Mouse (Mus musculus) forebrain, embryonic 16.5 days (tissue): Measurements from ENCODE around the gene Uevld. TPM values are rescaled to one million over a fixed set of nuclear protein-coding genes. Genes with fewer than 3 reads are reported as not detected.

Experiments
- ATAC-seq: fragments of 200-750 bp; cut with Nextera tagmentation; 2 replicates; pipeline ENCODE4 v1.8.0; 2017; ENCODE audit warnings: mild to moderate bottlenecking, moderate library complexity
- H3K27ac ChIP-seq: fragments of 300-500 bp; sonication (generic); 2 replicates; pipeline ENCODE4 v1.5.1; 2014; ENCODE audit warnings: low read length, control low read depth
- H3K27me3 ChIP-seq: fragments of 300-500 bp; sonication (generic); replicated peaks from 2 replicates; pipeline ENCODE4 v1.6.1; 2014; ENCODE audit warnings: low read length; ENCODE audit not compliant: control insufficient read depth, insufficient read depth
- H3K36me3 ChIP-seq: fragments of 300-500 bp; sonication (generic); 2 replicates; pipeline ENCODE4 v1.6.1; 2014; ENCODE audit not compliant: control insufficient read depth, insufficient read depth
- H3K4me1 ChIP-seq: fragments of 300-500 bp; sonication (generic); replicated peaks from 2 replicates; pipeline ENCODE4 v1.6.1; 2014; ENCODE audit warnings: low read length; ENCODE audit not compliant: control insufficient read depth, insufficient read depth
- H3K4me2 ChIP-seq: fragments of 300-500 bp; sonication (generic); 2 replicates; pipeline ENCODE4 v1.6.1; 2014; ENCODE audit warnings: mild to moderate bottlenecking, low read length, control low read depth
- H3K4me3 ChIP-seq: fragments of 300-500 bp; sonication (generic); replicated peaks from 2 replicates; pipeline ENCODE4 v1.5.1; 2014; ENCODE audit warnings: mild to moderate bottlenecking, low read length, control low read depth
- H3K9ac ChIP-seq: fragments of 300-500 bp; sonication (generic); replicated peaks from 2 replicates; pipeline ENCODE4 v1.6.1; 2014; ENCODE audit warnings: low read depth, low read length, control low read depth
- H3K9me3 ChIP-seq: fragments of 300-500 bp; sonication (generic); 2 replicates; pipeline ENCODE4 v1.6.1; 2016; ENCODE audit warnings: low read length; ENCODE audit not compliant: control insufficient read depth
- WGBS: fragments of 180-500 bp; shearing (Covaris S2); extraction: QIAGEN DNeasy Blood & Tissue Kit; methylation state at CpG from one replicate; pipeline ENCODE4 v1.1.7; 2014; 5-methylcytosine and 5-hydroxymethylcytosine counted together
- polyA plus RNA-seq: library from polyadenylated mRNA; unstranded; fragments of >200 nt; fragmentation: Nextera tagmentation; extraction: Ambion mirVana; gene quantifications from 2 replicates; pipeline ENCODE4 v1.2.1, GENCODE M21; 2015

The Uevld gene
- polyA plus RNA-seq, 1 experiment from 2014 or later: 7.7 TPM

DNA sequence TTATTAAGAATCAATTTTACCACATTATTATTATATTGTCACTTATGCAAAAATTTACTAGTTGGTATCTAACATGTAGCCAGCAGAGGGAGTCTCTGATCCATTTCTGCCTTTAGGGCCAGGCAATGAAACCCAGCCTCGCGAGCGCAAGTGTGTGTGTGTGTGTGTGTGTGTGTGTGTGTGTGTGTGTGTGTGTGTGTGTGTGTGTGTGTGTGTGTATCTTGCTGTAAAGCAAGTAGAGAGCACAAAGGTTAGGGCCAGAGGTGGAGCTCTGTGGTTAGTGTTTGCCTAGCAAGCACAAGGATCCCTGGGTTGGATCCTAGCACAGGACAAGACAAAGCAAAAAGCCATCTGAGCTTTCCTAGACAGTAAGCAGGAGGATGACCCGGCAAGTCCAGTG lies 22.5 kb downstream of the Uevld start:
- WGBS: 40% methylated on average over 4 of the region's 4 CpGs
- peak; percentile 31; the same call in 1 of the 2 replicates for ATAC-seq
- peaks cover 21% of the 10 kb centered on the region for H3K36me3 ChIP-seq

DNA sequence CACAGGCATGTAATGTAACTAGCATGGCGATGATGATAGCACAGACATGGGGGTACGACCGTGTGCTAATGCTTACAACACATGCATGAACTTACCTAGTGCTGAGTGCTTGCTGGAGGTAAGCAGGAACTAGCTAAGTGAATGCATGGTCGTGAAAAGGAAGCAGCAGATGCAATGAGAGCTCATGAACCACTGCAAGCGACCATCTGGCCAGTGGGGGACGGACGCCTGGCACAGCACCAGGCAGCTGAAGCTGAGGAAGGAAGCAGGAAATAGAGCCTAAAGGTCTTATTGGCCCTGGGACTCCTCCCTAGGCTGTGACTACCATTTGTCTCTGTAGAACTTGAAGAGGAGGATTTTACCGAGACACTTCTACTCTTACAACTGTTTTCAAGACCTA lies 23.5 kb downstream of the Uevld start:
- 88% methylated on average over 8 of the region's 8 CpGs for WGBS
- no peak for ATAC-seq
- Histone ChIP-seq H3K36me3 (peaks cover 17% of the 10 kb centered on the region), H3K27ac (no peak overlapping the region), H3K4me1 (no peaks in the 10 kb centered on the region), H3K4me3 (no peak overlapping the region), H3K9ac (no peak overlapping the region), H3K27me3 (no peaks in the 10 kb centered on the region), H3K9me3 (no peaks in the 10 kb centered on the region), H3K4me2 (no peak overlapping the region)

More for the DNA sequence above, 22.5 kb downstream of the Uevld start:
- H3K4me3 ChIP-seq: no peak overlapping the region
- no peak overlapping the region for H3K27ac ChIP-seq
- H3K9ac ChIP-seq: no peak overlapping the region
- H3K4me1 ChIP-seq: no peaks in the 10 kb centered on the region
- no peaks in the 10 kb centered on the region for H3K27me3 ChIP-seq
- no peak overlapping the region for H3K4me2 ChIP-seq
- no peaks in the 10 kb centered on the region for H3K9me3 ChIP-seq

DNA sequence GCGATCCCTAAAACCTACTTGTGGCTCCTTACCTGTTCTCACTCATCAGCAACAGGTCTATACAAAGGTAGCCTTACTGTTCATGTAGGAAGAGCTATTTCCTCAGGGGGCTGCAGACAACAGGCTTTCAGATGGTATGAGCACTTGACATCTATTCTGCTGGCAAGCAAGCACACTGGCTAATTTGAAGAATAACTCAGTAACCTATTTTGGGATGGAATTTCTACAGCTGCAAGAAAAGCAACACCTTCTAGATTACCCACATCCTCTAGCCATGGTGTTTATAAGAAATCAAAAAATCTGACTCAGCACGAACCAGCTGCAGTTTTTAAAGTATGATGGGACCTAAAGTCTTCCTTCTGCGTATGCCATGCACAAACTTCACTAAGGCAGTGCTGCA lies 27.0 kb downstream of the Uevld start:
- 96% methylated on average over 3 of the region's 3 CpGs for WGBS
- no peak overlapping the region for H3K4me2 ChIP-seq
- no peaks in the 10 kb centered on the region for H3K9me3 ChIP-seq
- no peak overlapping the region for H3K9ac ChIP-seq
- no peak overlapping the region for H3K4me3 ChIP-seq
- no peak for ATAC-seq
- no peak overlapping the region for H3K27ac ChIP-seq
- no peaks in the 10 kb centered on the region for H3K27me3 ChIP-seq
- H3K36me3 ChIP-seq: peaks cover 9% of the 10 kb centered on the region
- no peaks in the 10 kb centered on the region for H3K4me1 ChIP-seq

DNA sequence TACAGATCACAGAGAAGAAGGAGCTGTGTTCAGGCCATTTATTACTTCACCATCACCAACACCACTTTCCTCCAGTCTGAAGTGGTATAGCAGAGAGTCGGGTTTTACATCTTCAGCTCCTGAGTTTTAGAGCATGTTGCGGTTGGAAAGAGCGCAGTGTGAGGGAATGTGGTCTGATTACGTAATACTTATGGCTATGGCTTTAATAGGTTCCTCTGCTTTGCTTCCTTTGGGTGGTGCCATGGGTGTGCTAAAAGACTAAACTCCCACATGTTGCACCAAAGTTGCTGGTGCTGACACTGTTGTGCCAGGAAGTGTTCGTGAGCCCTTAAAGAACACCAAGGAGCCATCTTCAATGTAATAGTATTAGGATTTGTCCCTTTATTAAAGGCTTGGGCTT lies 30.0 kb downstream of the Uevld start:
- no peak overlapping the region for H3K9ac ChIP-seq
- 93% methylated on average over 5 of the region's 5 CpGs for WGBS
- H3K27me3 ChIP-seq: no peaks in the 10 kb centered on the region
- H3K4me1 ChIP-seq: no peaks in the 10 kb centered on the region
- no peak overlapping the region for H3K27ac ChIP-seq
- H3K4me3 ChIP-seq: no peak overlapping the region
- ATAC-seq: no peak
- H3K4me2 ChIP-seq: no peak overlapping the region
- H3K36me3 ChIP-seq: peaks cover 2% of the 10 kb centered on the region
- H3K9me3 ChIP-seq: no peaks in the 10 kb centered on the region

DNA sequence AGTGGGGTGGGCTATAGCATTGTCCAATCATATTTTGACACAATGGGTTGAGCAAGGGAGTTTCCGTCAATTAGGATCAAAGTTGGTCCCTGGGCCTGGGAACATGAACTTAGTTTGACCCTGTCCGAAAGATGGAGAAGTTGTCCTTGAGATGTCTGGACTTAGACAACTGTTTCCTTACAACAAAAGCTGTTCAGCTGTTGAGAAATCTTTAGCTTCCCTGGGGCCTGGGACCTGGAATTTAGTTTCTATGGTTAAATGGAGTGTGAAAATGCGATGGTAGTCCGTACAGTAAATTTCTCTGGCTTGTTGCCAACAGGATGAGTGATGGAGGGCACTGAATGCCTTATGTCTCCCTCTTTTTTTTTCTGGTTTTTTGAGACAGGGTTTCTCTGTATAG lies 36.3 kb downstream of the Uevld start:
- Histone ChIP-seq H3K9ac (no peak overlapping the region), H3K4me1 (peaks cover 20% of the 10 kb centered on the region), H3K36me3 (peaks cover 2% of the 10 kb centered on the region; the same call in 1 of the 2 replicates), H3K27ac (no peak overlapping the region), H3K9me3 (no peaks in the 10 kb centered on the region), H3K27me3 (no peaks in the 10 kb centered on the region), H3K4me2 (no peak overlapping the region), H3K4me3 (no peak overlapping the region)
- no peak for ATAC-seq
- WGBS: 76% methylated on average over 4 of the region's 4 CpGs

DNA sequence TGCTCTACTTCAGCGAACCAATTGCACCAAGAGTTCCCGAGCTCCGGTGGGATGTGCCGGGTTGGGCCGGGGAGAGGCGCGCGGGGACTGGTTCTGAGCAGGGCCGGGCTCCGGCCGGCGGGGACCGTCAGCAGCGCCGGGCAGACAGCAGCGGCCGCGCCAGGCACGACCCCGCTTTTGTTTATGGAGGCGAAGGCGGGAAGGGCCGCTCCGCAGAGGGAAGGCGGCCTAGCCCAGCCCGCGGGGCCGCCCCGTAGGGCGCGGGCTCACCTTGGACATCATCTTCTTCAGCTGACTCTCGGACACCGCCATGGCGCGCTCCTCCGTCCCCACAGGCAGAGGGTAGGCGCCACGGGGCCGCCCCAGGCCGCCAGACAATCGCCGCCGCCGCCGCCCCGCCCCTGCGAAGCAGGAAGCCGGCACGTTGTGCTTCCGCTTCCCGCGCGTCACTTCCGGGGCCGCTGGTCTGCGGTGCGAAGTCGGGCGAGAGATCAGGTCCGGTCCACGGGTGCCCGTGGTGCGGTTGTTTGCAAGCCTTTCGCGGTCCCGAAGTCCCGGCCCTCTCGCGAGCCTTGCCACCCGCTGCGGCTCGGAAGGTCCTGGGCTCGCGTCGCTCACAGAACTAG lies 38.7 kb downstream of the Uevld start, which contains the start of gene Tsg101:
Tsg101 (minus strand) TSS at position 419 of the 626 bp plus-strand sequence.
- WGBS: under 1% methylated on average over 74 of the region's 75 CpGs

DNA sequence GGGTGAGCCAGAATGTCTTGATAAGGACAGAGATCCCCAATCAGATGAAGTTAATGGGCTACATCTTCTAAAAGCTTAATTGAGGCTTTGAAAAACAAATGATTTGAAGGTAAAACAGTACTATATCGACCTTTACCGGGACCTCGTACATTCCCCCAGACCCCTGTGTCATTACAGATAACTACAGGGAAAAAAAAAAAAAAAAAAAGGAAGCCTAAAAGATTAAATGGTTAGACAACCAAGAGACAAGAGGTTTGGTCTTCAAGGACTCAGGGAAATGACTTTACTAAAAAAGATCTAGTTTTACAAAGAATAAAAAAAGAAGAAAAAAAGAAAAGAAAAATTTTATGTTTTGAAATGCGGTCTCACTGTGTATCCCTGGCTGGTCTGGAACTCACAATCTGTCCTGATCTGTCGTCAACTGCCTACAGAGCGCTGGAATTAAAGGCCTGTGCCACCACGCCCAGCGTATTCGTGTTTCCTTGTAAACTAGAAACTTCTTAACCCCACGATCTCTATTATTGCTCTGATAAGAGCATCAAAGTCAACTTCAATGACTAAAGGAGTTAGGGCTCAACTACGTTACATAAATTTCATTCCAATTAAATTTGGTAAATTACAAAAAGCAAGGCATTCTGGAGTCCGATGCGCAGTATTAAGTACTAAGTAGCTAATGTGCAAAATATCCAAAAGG lies 39.5 kb downstream of the Uevld start:
- H3K4me1 ChIP-seq: peaks cover 28% of the 10 kb centered on the region
- H3K4me2 ChIP-seq: peak overlapping the region; percentile 90
- peak overlapping the region; percentile 89 for H3K9ac ChIP-seq
- no peak overlapping the region; the same call in 1 of the 2 replicates for H3K27ac ChIP-seq
- no peaks in the 10 kb centered on the region for H3K9me3 ChIP-seq
- H3K27me3 ChIP-seq: no peaks in the 10 kb centered on the region
- 19% methylated on average over 13 of the region's 13 CpGs for WGBS
- H3K4me3 ChIP-seq: peak overlapping the region; percentile 99
- H3K36me3 ChIP-seq: peaks cover 2% of the 10 kb centered on the region
- ATAC-seq: no peak

More for the DNA sequence above, 38.7 kb downstream of the Uevld start, which contains the start of gene Tsg101:
- ATAC-seq: peak; percentile 96
- Histone ChIP-seq H3K4me2 (peak within 1 kb of the TSS; percentile 90), H3K9me3 (no peaks in the 10 kb centered on the region), H3K27ac (peak within 1 kb of the TSS; percentile 92), H3K27me3 (no peaks in the 10 kb centered on the region), H3K4me1 (peaks cover 28% of the 10 kb centered on the region), H3K4me3 (peak within 1 kb of the TSS; percentile 99), H3K36me3 (peaks cover 2% of the 10 kb centered on the region), H3K9ac (peak within 1 kb of the TSS; percentile 89)

DNA sequence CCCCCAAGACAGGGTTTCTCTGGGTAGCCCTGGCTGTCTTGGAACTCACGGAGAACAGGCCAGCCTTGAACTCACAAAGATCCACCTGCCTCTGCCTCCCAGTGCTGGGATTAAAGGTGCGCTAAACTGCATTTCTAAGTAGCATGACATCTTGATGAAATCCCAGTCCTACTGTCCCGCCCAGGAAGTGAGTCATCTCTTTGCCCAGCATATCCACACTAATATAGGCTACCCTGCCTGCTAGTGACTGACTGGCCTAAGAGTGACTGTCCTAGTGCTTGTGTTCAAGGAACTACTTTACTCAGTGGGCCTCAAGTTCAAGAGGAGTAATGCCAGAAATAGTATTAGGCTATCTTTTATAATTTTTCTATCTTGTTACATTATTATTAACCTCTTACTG lies 42.0 kb downstream of the Uevld start:
- Histone ChIP-seq H3K9me3 (no peaks in the 10 kb centered on the region), H3K4me1 (peaks cover 28% of the 10 kb centered on the region), H3K9ac (no peak overlapping the region), H3K4me3 (no peak overlapping the region), H3K36me3 (peaks cover 10% of the 10 kb centered on the region), H3K4me2 (no peak overlapping the region), H3K27me3 (no peaks in the 10 kb centered on the region), H3K27ac (no peak overlapping the region)
- WGBS: 89% methylated on average over 3 of the region's 3 CpGs
- ATAC-seq: no peak

DNA sequence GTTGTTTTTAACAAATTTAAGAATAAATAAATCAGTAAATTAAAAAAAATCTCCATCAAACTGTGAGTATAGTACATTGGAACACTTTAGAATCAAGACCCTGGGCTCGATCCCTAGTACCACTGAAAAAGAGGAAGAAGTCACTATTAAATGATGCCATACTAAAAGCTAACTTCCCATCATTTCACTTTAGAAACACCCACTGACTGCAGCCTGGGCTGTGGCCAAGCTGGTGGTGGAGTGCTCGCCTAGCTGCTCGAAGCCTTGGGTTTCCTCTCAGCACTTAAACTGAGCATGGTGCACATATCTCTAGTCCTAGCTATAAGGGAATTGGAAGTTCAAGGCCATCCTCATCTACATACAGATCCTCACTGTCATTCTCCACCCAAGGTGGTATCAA lies 47.1 kb downstream of the Uevld start:
- Histone ChIP-seq H3K4me2 (no peak overlapping the region), H3K27ac (no peak overlapping the region), H3K27me3 (no peaks in the 10 kb centered on the region), H3K36me3 (peaks cover 41% of the 10 kb centered on the region), H3K9me3 (no peaks in the 10 kb centered on the region), H3K4me1 (no peaks in the 10 kb centered on the region; the same call in 1 of the 2 replicates), H3K4me3 (no peak overlapping the region), H3K9ac (no peak overlapping the region)
- no peak for ATAC-seq
- WGBS: 91% methylated on average over 3 of the region's 3 CpGs
